Mouse (Mus musculus) MEL (cell line): ENCODE measurements at regions not wholly inside any gene's neighbourhood (a gene's known extent, or its start where the extent isn't known, plus 50 kb on each side); places are given as distances from the start of the nearest gene placed in this dataset.

Experiments
- DNase-seq: peaks from one replicate; pipeline ENCODE4 v3.0.0; 2011; ENCODE audit warnings: low read depth, low spot score
- H3K27ac ChIP-seq: 2 replicates; pipeline ENCODE4 v1.5.1; 2012; ENCODE audit warnings: low read depth, mild to moderate bottlenecking, control low read depth, low read length, moderate library complexity; ENCODE audit not compliant: control insufficient read depth
- H3K27me3 ChIP-seq, 2 experiments: fragments of 150-350 bp in 1 of 2; sonication (generic) in 1 of 2; 2 replicates each; pipeline ENCODE4 v1.6.1; 2012; ENCODE audit warnings: low read length in 2 of 2, mild to moderate bottlenecking in 2 of 2, improper control_type of control experiment in 1 of 2, moderate library complexity in 1 of 2; ENCODE audit not compliant: insufficient read depth in 2 of 2, control insufficient read depth in 1 of 2
- H3K36me3 ChIP-seq, 2 experiments: 2 replicates each; pipeline ENCODE4 v1.6.1; 2012 to 2014; ENCODE audit warnings: low read length in 2 of 2, improper control_type of control experiment in 1 of 2, inconsistent platforms in 1 of 2, mild to moderate bottlenecking in 1 of 2; ENCODE audit not compliant: insufficient read depth in 2 of 2, control insufficient read depth in 1 of 2
- H3K4me1 ChIP-seq, 2 experiments: fragments of 150-350 bp in 1 of 2; sonication (generic) in 1 of 2; 2 replicates each; pipeline ENCODE4 v1.6.1; 2012; ENCODE audit warnings: low read length in 2 of 2, improper control_type of control experiment in 1 of 2, mild to moderate bottlenecking in 1 of 2; ENCODE audit not compliant: insufficient read depth in 2 of 2, control insufficient read depth in 1 of 2
- H3K4me3 ChIP-seq, 2 experiments: fragments of 150-350 bp in 1 of 2; sonication (generic) in 1 of 2; 2 replicates each; pipeline ENCODE4 v1.5.1; 2012; ENCODE audit warnings: low read depth in 2 of 2, low read length in 2 of 2, mild to moderate bottlenecking in 2 of 2, moderate library complexity in 2 of 2, control low read depth in 1 of 2, improper control_type of control experiment in 1 of 2; ENCODE audit not compliant: control insufficient read depth in 1 of 2, insufficient read depth in 1 of 2
- H3K79me2 ChIP-seq: 2 replicates; pipeline ENCODE4 v1.6.1; 2012; ENCODE audit warnings: mild to moderate bottlenecking, low read length, moderate library complexity; ENCODE audit not compliant: control insufficient read depth, poor library complexity, insufficient read depth
- H3K9ac ChIP-seq: 2 replicates; pipeline ENCODE4 v1.6.1; 2012; ENCODE audit warnings: low read depth, mild to moderate bottlenecking, control low read depth, low read length, moderate library complexity; ENCODE audit not compliant: control insufficient read depth, poor library complexity, severe bottlenecking
- H3K9me3 ChIP-seq: fragments of 150-350 bp; sonication (generic); replicated peaks from 2 replicates; pipeline ENCODE4 v1.6.1; 2012; ENCODE audit warnings: mild to moderate bottlenecking, low read length, improper control_type of control experiment, moderate library complexity; ENCODE audit not compliant: insufficient read depth
- CHD1 ChIP-seq: IDR thresholded peaks from 2 replicates; pipeline ENCODE4 v1.6.1; 2012; ENCODE audit warnings: low read depth, mild to moderate bottlenecking, inconsistent platforms, low read length, improper control_type of control experiment
- EP300 ChIP-seq, 2 experiments: IDR thresholded peaks; 2 replicates each; pipeline ENCODE4 v1.6.1; 2011; ENCODE audit warnings: improper control_type of control experiment in 2 of 2, low read length in 2 of 2, low read depth in 1 of 2, mild to moderate bottlenecking in 1 of 2
- GABPA ChIP-seq: IDR thresholded peaks from 2 replicates; pipeline ENCODE4 v1.6.1; 2012; ENCODE audit warnings: low read depth, mild to moderate bottlenecking, inconsistent platforms, low read length, improper control_type of control experiment, moderate library complexity
- GATA1 ChIP-seq: IDR thresholded peaks from 2 replicates; pipeline ENCODE4 v1.6.1; 2011; ENCODE audit warnings: low read depth, low read length, improper control_type of control experiment
- JUND ChIP-seq: IDR thresholded peaks from 2 replicates; pipeline ENCODE4 v1.6.1; 2011; ENCODE audit warnings: low read depth, mild to moderate bottlenecking, improper control_type of control experiment, low read length
- KAT2A ChIP-seq: conservative IDR thresholded peaks from 2 replicates; pipeline ENCODE4 v1.6.1; 2012; ENCODE audit warnings: low read depth, low read length, improper control_type of control experiment, inconsistent platforms
- MAX ChIP-seq: IDR thresholded peaks from 2 replicates; pipeline ENCODE4 v1.6.1; 2011; ENCODE audit warnings: low read length, improper control_type of control experiment
- MYC ChIP-seq: IDR thresholded peaks from 2 replicates; pipeline ENCODE4 v1.6.1; 2011; ENCODE audit warnings: low read depth, mild to moderate bottlenecking, low read length, improper control_type of control experiment, moderate library complexity
- NELFE ChIP-seq: IDR thresholded peaks from 2 replicates; pipeline ENCODE4 v1.6.1; 2011; ENCODE audit warnings: low read depth, low read length, improper control_type of control experiment
- POLR2A ChIP-seq, 2 experiments: IDR thresholded peaks; 2 replicates each; pipeline ENCODE4 v1.6.1; 2011 to 2012; ENCODE audit warnings: low read length in 2 of 2, mild to moderate bottlenecking in 2 of 2, control low read depth in 1 of 2, improper control_type of control experiment in 1 of 2, low read depth in 1 of 2, moderate library complexity in 1 of 2; ENCODE audit not compliant: control insufficient read depth in 1 of 2, insufficient read depth in 1 of 2, poor library complexity in 1 of 2
- POLR2AphosphoS5 ChIP-seq: IDR thresholded peaks from 2 replicates; pipeline ENCODE4 v1.6.1; 2012; ENCODE audit warnings: low read depth, borderline replicate concordance, mild to moderate bottlenecking, inconsistent platforms, low read length, moderate library complexity, mixed read lengths
- RCOR1 ChIP-seq: IDR thresholded peaks from 2 replicates; pipeline ENCODE4 v1.6.1; 2012; ENCODE audit warnings: low read depth, mild to moderate bottlenecking, inconsistent platforms, low read length, improper control_type of control experiment
- SIN3A ChIP-seq: IDR thresholded peaks from 2 replicates; pipeline ENCODE4 v1.6.1; 2012; ENCODE audit warnings: low read length, improper control_type of control experiment, inconsistent platforms
- SMC3 ChIP-seq: IDR thresholded peaks from 2 replicates; pipeline ENCODE4 v1.6.1; 2011; ENCODE audit warnings: low read depth, low read length, improper control_type of control experiment
- TAL1 ChIP-seq: IDR thresholded peaks from 2 replicates; pipeline ENCODE4 v1.6.1; 2012; ENCODE audit warnings: mild to moderate bottlenecking, inconsistent platforms, low read length, moderate library complexity, mixed read lengths
- TBP ChIP-seq: IDR thresholded peaks from 2 replicates; pipeline ENCODE4 v1.8.0; 2011; ENCODE audit warnings: low read depth, low read length, improper control_type of control experiment
- TCF12 ChIP-seq: IDR thresholded peaks from 2 replicates; pipeline ENCODE4 v1.6.1; 2014; ENCODE audit warnings: low read depth, mild to moderate bottlenecking, inconsistent platforms, low read length, improper control_type of control experiment, moderate library complexity
- USF1 ChIP-seq: IDR thresholded peaks from 2 replicates; pipeline ENCODE4 v1.6.1; 2014; ENCODE audit warnings: low read depth, mild to moderate bottlenecking, inconsistent platforms, low read length, improper control_type of control experiment, moderate library complexity
- ZMIZ1 ChIP-seq: IDR thresholded peaks from 2 replicates; pipeline ENCODE4 v1.6.1; 2012; ENCODE audit warnings: low read depth, mild to moderate bottlenecking, inconsistent platforms, low read length, improper control_type of control experiment, moderate library complexity

- no peak for TF ChIP-seq MYC
- TF ChIP-seq KAT2A: no peak
- peaks cover 0 to 6% of the 10 kb centered on the region in 2 experiments; a peak in 2 of 4 replicates for H3K36me3 ChIP-seq
- H3K4me1 ChIP-seq: no peaks in the 10 kb centered on the region
- H3K9ac ChIP-seq: no peak overlapping the region
- peaks cover 3% of the 10 kb centered on the region; the same call in 1 of the 2 replicates for H3K79me2 ChIP-seq
- no peak for DNase-seq
- no peak overlapping the region for H3K4me3 ChIP-seq
- no peaks in the 10 kb centered on the region for H3K27me3 ChIP-seq
- H3K27ac ChIP-seq: no peak overlapping the region
- no peaks in the 10 kb centered on the region for H3K9me3 ChIP-seq
These were observed 207.0 kb upstream of the Mkln1 start for GRCm38 (mm10) chr6:31191577-31191976.

DNA sequence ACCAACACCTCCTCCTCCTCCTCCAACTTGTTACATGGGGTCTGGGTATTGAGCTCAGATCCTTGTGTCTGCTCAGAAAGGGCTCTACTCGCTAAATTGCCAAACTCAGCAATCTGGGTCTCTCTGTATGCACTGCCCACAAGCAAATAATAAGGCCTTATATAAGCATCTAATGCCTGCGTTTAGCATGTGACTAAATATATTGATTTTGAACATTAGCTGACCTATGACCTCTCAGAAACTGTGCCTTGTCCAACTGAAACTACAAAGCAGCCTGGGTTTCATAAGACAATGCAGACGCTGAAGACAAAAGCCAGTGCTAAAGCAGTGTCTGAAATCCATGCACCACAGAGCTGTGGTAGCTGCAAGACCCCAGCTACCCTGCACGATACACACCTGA lies 206.3 kb upstream of the Mkln1 start:
- H3K4me1 ChIP-seq: no peaks in the 10 kb centered on the region
- TF ChIP-seq TCF12 (no peak), GATA1 (no peak), JUND (no peak), NELFE (no peak), TBP (no peak), MYC (no peak), POLR2A (IDR thresholded peaks at IDR 0.05; ENCODE audit: control insufficient read depth in 1 of 2, insufficient read depth in 1 of 2, low read depth in 1 of 2, low read length in 2 of 2, poor library complexity in 1 of 2) (no peak), SIN3A (no peak), KAT2A (no peak), CHD1 (no peak)
- TF ChIP-seq, all 39 proteins: peak for 0

GRCm38 (mm10) chr6:31193202-31193601 lies 205.3 kb upstream of the Mkln1 start:
- H3K4me1 ChIP-seq: no peaks in the 10 kb centered on the region
- peaks cover 0 to 6% of the 10 kb centered on the region in 2 experiments; a peak in 2 of 4 replicates for H3K36me3 ChIP-seq
- H3K27ac ChIP-seq: no peak overlapping the region
- H3K4me3 ChIP-seq: no peak overlapping the region
- peaks cover 3% of the 10 kb centered on the region; the same call in 1 of the 2 replicates for H3K79me2 ChIP-seq
- H3K9me3 ChIP-seq: no peaks in the 10 kb centered on the region
- H3K27me3 ChIP-seq: no peaks in the 10 kb centered on the region
- no peak overlapping the region for H3K9ac ChIP-seq
- DNase-seq: no peak
- no peak for TF ChIP-seq SMC3
- no peak for TF ChIP-seq GATA1
- no peak for TF ChIP-seq POLR2A (IDR thresholded peaks at IDR 0.05; ENCODE audit: control insufficient read depth in 1 of 2, insufficient read depth in 1 of 2, low read depth in 1 of 2, low read length in 2 of 2, poor library complexity in 1 of 2)
- no peak for TF ChIP-seq USF1
- no peak for TF ChIP-seq POLR2AphosphoS5
- no peak for TF ChIP-seq MAX
- no peak for TF ChIP-seq JUND
- TF ChIP-seq RCOR1: no peak
- TF ChIP-seq TAL1: no peak
- TF ChIP-seq GABPA: no peak
- TF ChIP-seq ZMIZ1: no peak
- no peak for TF ChIP-seq EP300 (IDR thresholded peaks at IDR 0.05; ENCODE audit: low read depth in 1 of 2, low read length in 2 of 2)

More for the DNA sequence above, 206.3 kb upstream of the Mkln1 start:
- no peak overlapping the region for H3K4me3 ChIP-seq
- no peaks in the 10 kb centered on the region for H3K9me3 ChIP-seq
- DNase-seq: no peak
- H3K27ac ChIP-seq: no peak overlapping the region
- H3K36me3 ChIP-seq: peaks cover 0 to 6% of the 10 kb centered on the region in 2 experiments; a peak in 2 of 4 replicates
- no peak overlapping the region for H3K9ac ChIP-seq
- H3K27me3 ChIP-seq: no peaks in the 10 kb centered on the region
- peaks cover 3% of the 10 kb centered on the region; the same call in 1 of the 2 replicates for H3K79me2 ChIP-seq
